Mouse (Mus musculus) layer of hippocampus, adult 9-11 months (tissue): ENCODE data around the gene Zpld1.

Experiments
- DNase-seq: peaks from one replicate; pipeline ENCODE4 v3.0.0; 2022

Zpld1 gene

GRCm38 (mm10) chr16:55297886-55298285, at the start of gene Zpld1:
Zpld1 (minus strand) TSS chr16:55297986.
- DNase-seq, result no peak

GRCm38 (mm10) chr16:55345644-55346043, 47.9 kb upstream of the Zpld1 start:
- DNase-seq, result no peak

- DNase-seq, result peak; percentile 94
Observed at GRCm38 (mm10) chr16:55321542-55322514, 24.0 kb upstream of the Zpld1 start.

GRCm38 (mm10) chr16:55316996-55317395, 19.2 kb upstream of the Zpld1 start:
- no peak for DNase-seq

- no peak for DNase-seq
Observed at GRCm38 (mm10) chr16:55312106-55312505, 14.3 kb upstream of the Zpld1 start.

- no peak for DNase-seq
Observed at GRCm38 (mm10) chr16:55282696-55283095, 15.1 kb downstream of the Zpld1 start.

- no peak for DNase-seq
Observed at GRCm38 (mm10) chr16:55277447-55277846, 20.3 kb downstream of the Zpld1 start.

- no peak for DNase-seq
Observed at GRCm38 (mm10) chr16:55265281-55265680, 32.5 kb downstream of the Zpld1 start.

GRCm38 (mm10) chr16:55260862-55261574, 36.8 kb downstream of the Zpld1 start:
- no peak for DNase-seq

GRCm38 (mm10) chr16:55259719-55260118, 38.1 kb downstream of the Zpld1 start:
- peak; percentile 17 for DNase-seq

- no peak for DNase-seq
Observed at GRCm38 (mm10) chr16:55240996-55241395, 56.8 kb downstream of the Zpld1 start.

GRCm38 (mm10) chr16:55228995-55229622, 68.7 kb downstream of the Zpld1 start:
- no peak for DNase-seq

GRCm38 (mm10) chr16:55203945-55204344, 93.8 kb downstream of the Zpld1 start:
- no peak for DNase-seq

GRCm38 (mm10) chr16:55190397-55190796, 107.4 kb downstream of the Zpld1 start:
- DNase-seq, result peak; percentile 32

GRCm38 (mm10) chr16:55185370-55185769, 112.4 kb downstream of the Zpld1 start:
- DNase-seq, result no peak
